ENCODE assay signal across 12 mouse cellular contexts in the genomic region with DNA sequence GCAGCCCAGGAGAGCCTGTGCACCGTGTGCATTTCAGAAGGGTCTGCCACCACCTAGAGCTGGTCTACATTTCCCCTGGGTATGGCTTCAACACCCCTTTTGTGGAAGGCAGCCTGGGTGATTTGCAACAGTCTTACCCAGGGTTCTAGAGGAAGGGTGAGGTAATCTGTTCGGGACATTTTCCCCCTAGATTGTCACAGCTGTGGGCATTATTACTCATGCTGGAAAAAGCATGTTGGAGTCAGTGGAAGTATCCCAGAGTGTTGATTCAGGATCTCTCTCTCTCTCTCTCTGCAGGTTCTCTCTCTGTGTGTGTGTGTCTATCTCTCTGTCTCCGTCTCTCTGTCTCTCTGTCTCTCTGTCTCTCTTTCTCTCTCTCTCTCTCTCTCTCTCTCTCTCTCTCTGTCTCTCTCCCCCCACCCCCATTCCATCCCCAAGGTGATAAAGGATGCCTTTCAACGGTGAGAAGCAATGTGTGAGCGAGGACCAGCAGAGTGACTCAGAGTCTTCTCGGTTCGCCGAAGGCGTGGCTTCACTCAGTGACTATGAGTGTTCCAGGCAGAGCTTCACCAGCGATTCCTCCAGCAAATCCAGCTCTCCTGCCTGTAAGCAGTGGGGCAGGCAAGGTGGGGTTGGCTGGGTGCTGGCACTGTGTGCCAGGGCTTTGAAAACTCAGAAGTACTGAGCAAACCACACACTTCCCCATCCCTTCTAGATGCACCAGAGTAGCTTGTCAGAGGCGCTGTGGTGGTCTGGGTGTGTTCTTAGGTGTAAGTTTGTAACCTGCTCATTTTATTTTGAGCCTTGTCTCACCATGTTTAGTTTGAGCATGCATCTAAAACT. TPM values are rescaled to one million over a fixed set of nuclear protein-coding genes. Genes with fewer than 3 reads are reported as not detected.
DNase-seq lines count a peak whose midpoint lies in the region; ATAC-seq and TF ChIP-seq lines count a peak whose summit lies in the region.
"Had no signal": no experiment of that assay in that cellular context is flagged by ENCODE, and none has a peak within 500 bp of the region (broad histone marks: within the 10 kb centered on the region; RNA-seq: fewer than 3 reads in every experiment).

No protein-coding gene starts in this region.

- ATAC-seq in Patski = peak; percentile 62
- peak; percentile 77 for ATAC-seq in megakaryocyte, adult 5-6 weeks (ENCODE audit: poor library complexity, severe bottlenecking)

- 39% methylated on average over 11 of the region's 11 CpGs for WGBS in heart, embryonic 10.5 days

- peak overlapping the region; percentile 10; the same call in 1 of the 2 replicates for H3K27ac ChIP-seq in heart, embryonic 10.5 days
- H3K27ac ChIP-seq: heart, embryonic 15.5 days; liver, embryonic 14.5 days had no signal

- no peaks in the 10 kb centered on the region; the same call in 1 of the 2 replicates for H3K27me3 ChIP-seq in heart, embryonic 10.5 days (ENCODE audit: insufficient read depth, poor library complexity, severe bottlenecking)
- no peaks in the 10 kb centered on the region for H3K27me3 ChIP-seq in Patski
- H3K27me3 ChIP-seq: heart, embryonic 15.5 days had no signal

- POLR2A ChIA-PET in Patski (lab: Charles Lee) = interaction anchor here (0.6 to 0.7 kb wide), 2 partner anchors 790 to 1717 kb away, joined by 3 read pairs; no protein-coding TSS in a partner anchor

- no peaks in the 10 kb centered on the region for H3K9me3 ChIP-seq in heart, embryonic 10.5 days
- H3K9me3 ChIP-seq: heart, embryonic 15.5 days had no signal

- DNase-seq in heart, embryonic 10.5 days (ENCODE audit: low spot score) = no peak
- no peak for DNase-seq in heart, adult 9 months (ENCODE audit: low spot score in 2 of 2)
- DNase-seq in 3T3-L1 (ENCODE audit: low read depth, low spot score) (peak; percentile 76), Patski (ENCODE audit: low read depth, low spot score) (peak; percentile 22)
- no peak for DNase-seq in kidney, adult 11 months
- DNase-seq in layer of hippocampus, postnatal 10 days (ENCODE audit: low spot score in 2 of 2) = no peak
- no peak for DNase-seq in ovary, postnatal 36 days (ENCODE audit: low spot score)
- DNase-seq: cerebellum, postnatal 36 days; kidney, adult 9 months had no signal

- no peaks in the 10 kb centered on the region for H3K36me3 ChIP-seq in heart, embryonic 10.5 days

- CTCF ChIA-PET in Patski (lab: Charles Lee) = interaction anchor here (2.0 kb wide), 1 partner anchor 49 kb away, joined by 5 read pairs; no protein-coding TSS in a partner anchor

- no peak for TF ChIP-seq CTCF in Patski (IDR thresholded peaks at IDR 0.05)

- 0 out of 2 replicates have a peak overlapping the region, but pooled peaks have one; percentile 8 for H3K4me3 ChIP-seq in heart, embryonic 10.5 days
- H3K4me3 ChIP-seq: heart, embryonic 15.5 days had no signal

- in situ Hi-C loops in Patski (cut with MboI; ENCODE audit: low pct_unique_long_range_greater_than_20kb) = no loop called here

- peaks cover 21% of the 10 kb centered on the region for H3K4me1 ChIP-seq in heart, embryonic 10.5 days

RNA-seq across cellular contexts. Expression of a gene that starts 8.2 kb away (rescaled TPM):
- 6.4 and 10.5 TPM in 2 replicates for polyA plus RNA-seq in heart, embryonic 10.5 days (2016; fragmentation: Nextera tagmentation; extraction: Ambion mirVana)
- polyA plus RNA-seq in Patski (2021) = 33.0 TPM
- total RNA-seq in megakaryocyte, adult 5-6 weeks (2015) = 54.8 and 59.3 TPM in 2 replicates
- 29.7 and 36.1 TPM in 2 replicates for total RNA-seq in megakaryocyte, adult 5-6 weeks (2017)
- 10 to 100 TPM; 15.2 to 17.2 TPM for total RNA-seq in layer of hippocampus, postnatal 10 days (2021)

RNA-seq across cellular contexts. Expression of a gene that starts 37.4 kb away (rescaled TPM):
- polyA plus RNA-seq in heart, embryonic 10.5 days (2016; fragmentation: Nextera tagmentation; extraction: Ambion mirVana) = 15.6 and 15.8 TPM in 2 replicates
- 14.3 TPM for polyA plus RNA-seq in Patski (2021)
- 20.0 and 20.1 TPM in 2 replicates for total RNA-seq in megakaryocyte, adult 5-6 weeks (2015)
- total RNA-seq in megakaryocyte, adult 5-6 weeks (2017) = 26.3 and 28.7 TPM in 2 replicates
- 10 to 100 TPM; 15.5 to 15.9 TPM for total RNA-seq in layer of hippocampus, postnatal 10 days (2021)

RNA-seq across cellular contexts. Expression of a gene that starts 50.8 kb away (rescaled TPM):
- 83.9 and 87.7 TPM in 2 replicates for polyA plus RNA-seq in heart, embryonic 10.5 days (2016; fragmentation: Nextera tagmentation; extraction: Ambion mirVana)
- 62.4 TPM for polyA plus RNA-seq in Patski (2021)
- total RNA-seq in megakaryocyte, adult 5-6 weeks (2015) = 122 and 125 TPM in 2 replicates
- total RNA-seq in megakaryocyte, adult 5-6 weeks (2017) = 115 TPM in 2 replicates
- total RNA-seq in layer of hippocampus, postnatal 10 days (2021) = 10 to 100 TPM; 34.2 to 36.9 TPM

Comparison
In these comparisons a context has a peak if more than half of its experiments do, and no peak if none do; other contexts are left out.
1. DNase-seq: peak in 3T3-L1 (single experiment) and Patski (single experiment); none in heart, embryonic 10.5 days (single experiment), heart, adult 9 months (0 of 2), kidney, adult 11 months (single experiment), layer of hippocampus, postnatal 10 days (0 of 2) and ovary, postnatal 36 days (single experiment).